Mouse (Mus musculus): Measurements from ENCODE around the gene Rdh16f2.

DNA sequence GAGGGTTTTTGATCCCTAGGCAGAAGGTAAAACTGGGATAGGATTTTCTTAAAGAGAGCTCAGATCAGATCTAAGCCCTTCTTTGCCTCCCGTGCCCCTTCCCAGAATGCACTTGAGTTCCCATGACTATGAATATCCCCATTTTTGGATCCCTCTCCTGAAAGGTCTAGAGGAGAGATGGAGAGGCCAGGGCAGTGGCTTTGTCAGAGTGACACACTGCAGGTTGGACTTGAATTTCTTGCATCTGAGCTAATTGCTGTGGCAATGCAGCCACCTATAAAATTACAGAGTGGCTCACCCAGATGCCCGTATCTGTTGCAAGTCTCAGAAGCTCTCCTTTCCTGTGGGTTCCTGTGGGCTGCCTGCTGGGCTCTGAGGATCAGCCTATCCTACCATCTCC, 31.9 kb downstream of the Rdh16f2 start, which contains the start of gene Sdr9c7:
- no peak for TF ChIP-seq CTCF (IDR thresholded peaks at IDR 0.05)
- no peak for TF ChIP-seq EP300 (IDR thresholded peaks at IDR 0.05)
